Mouse (Mus musculus) 3134 (cell line): ENCODE results near the gene Apon.
"Not testable (repeated sequence)": the region's sequence is repeated elsewhere in the genome, so short reads cannot be mapped to it uniquely, and the experiment has no call there.

Source experiments
- DNase-seq: peaks from one replicate; pipeline ENCODE4 v3.0.0-alpha.2; 2011; ENCODE audit warnings: low spot score; ENCODE audit not compliant: insufficient read length; ENCODE audit errors: extremely low read depth

Apon gene

GRCm38 (mm10) chr10:128253677-128254255 lies at the start of gene Apon:
Apon (plus strand) TSS chr10:128254096.
- peak; percentile 33 for DNase-seq

- DNase-seq: no peak
Observed at GRCm38 (mm10) chr10:128204941-128205340, 49.0 kb upstream of the Apon start.

- no peak for DNase-seq
Observed at GRCm38 (mm10) chr10:128208326-128208725, 45.6 kb upstream of the Apon start.

GRCm38 (mm10) chr10:128209311-128210009 lies 44.4 kb upstream of the Apon start:
- no peak for DNase-seq

- DNase-seq: no peak
Observed at GRCm38 (mm10) chr10:128210131-128210530, 43.8 kb upstream of the Apon start.

- peak; percentile 59 for DNase-seq
Observed at GRCm38 (mm10) chr10:128210954-128211353, 42.9 kb upstream of the Apon start.

- DNase-seq: peak; percentile 89
Observed at GRCm38 (mm10) chr10:128211390-128212108, 42.3 kb upstream of the Apon start, which contains the start of gene Spryd4. Spryd4 (minus strand) TSS chr10:128211807.

GRCm38 (mm10) chr10:128212148-128212547 lies 41.7 kb upstream of the Apon start:
- DNase-seq: no peak

- peak; percentile 35 for DNase-seq
Observed at GRCm38 (mm10) chr10:128212871-128213323, 41.0 kb upstream of the Apon start.

- not testable (repeated sequence) for DNase-seq
Observed at GRCm38 (mm10) chr10:128214112-128214511, 39.8 kb upstream of the Apon start.

GRCm38 (mm10) chr10:128214981-128215380 lies 38.9 kb upstream of the Apon start:
- DNase-seq: no peak

- DNase-seq: no peak
Observed at GRCm38 (mm10) chr10:128218387-128219117, 35.3 kb upstream of the Apon start.

GRCm38 (mm10) chr10:128221533-128222286 lies 32.2 kb upstream of the Apon start:
- peak; percentile 41 for DNase-seq

GRCm38 (mm10) chr10:128225064-128225463 lies 28.8 kb upstream of the Apon start:
- no peak for DNase-seq

- no peak for DNase-seq
Observed at GRCm38 (mm10) chr10:128225538-128225937, 28.4 kb upstream of the Apon start, which contains the start of gene Mip. Mip (plus strand) TSS chr10:128225838.

- no peak for DNase-seq
Observed at GRCm38 (mm10) chr10:128227592-128227991, 26.3 kb upstream of the Apon start.

- no peak for DNase-seq
Observed at GRCm38 (mm10) chr10:128228009-128228408, 25.9 kb upstream of the Apon start.

GRCm38 (mm10) chr10:128230582-128230981 lies 23.3 kb upstream of the Apon start:
- no peak for DNase-seq

- DNase-seq: no peak
Observed at GRCm38 (mm10) chr10:128231146-128231545, 22.8 kb upstream of the Apon start.
